Mouse (Mus musculus) testis, adult 2 months (tissue): ENCODE results near the gene Fryl.

Experiments used
- CTCF ChIP-seq: fragments of 200-500 bp; IDR thresholded peaks from 2 replicates; pipeline ENCODE4 v1.5.1; 2012; ENCODE audit warnings: low read depth, mild to moderate bottlenecking, inconsistent platforms, low read length, moderate library complexity; ENCODE audit not compliant: control insufficient read depth, insufficient read depth, insufficient replicate concordance
- POLR2A ChIP-seq: fragments of 200-500 bp; IDR thresholded peaks from 2 replicates; pipeline ENCODE4 v1.6.1; 2012; ENCODE audit warnings: low read depth, mild to moderate bottlenecking, inconsistent platforms, low read length, moderate library complexity; ENCODE audit not compliant: control insufficient read depth

DNA sequence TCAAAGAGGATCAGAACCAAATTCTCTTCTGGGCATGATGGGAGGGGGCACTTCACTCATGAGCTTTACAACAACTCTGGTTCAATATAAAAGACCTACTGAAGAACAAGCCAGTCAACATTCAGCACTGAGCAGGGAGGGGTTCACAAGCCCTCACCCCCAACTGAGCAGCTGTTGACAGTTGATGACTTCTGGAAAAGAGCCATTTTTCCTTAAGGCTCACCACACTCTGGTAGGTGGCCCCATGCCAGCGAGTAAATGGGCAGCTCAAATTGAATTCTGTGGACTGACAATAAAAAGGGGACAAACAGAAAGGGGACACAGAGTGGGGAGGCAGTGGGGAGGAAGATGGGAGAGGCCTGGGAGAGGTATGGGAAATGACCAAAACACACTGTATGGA, 85.2 kb downstream of the Fryl start:
- no peak for TF ChIP-seq POLR2A
- no peak for TF ChIP-seq CTCF
